Mouse (Mus musculus) intestine, postnatal 0 days (tissue): ENCODE measurements at regions not wholly inside any gene's neighbourhood (a gene's known extent, or its start where the extent isn't known, plus 50 kb on each side); places are given as distances from the start of the nearest gene placed in this dataset.

Experiments
- ATAC-seq: fragments of 200-750 bp; cut with Nextera tagmentation; 2 replicates; pipeline ENCODE4 v1.8.0; 2017; ENCODE audit warnings: mild to moderate bottlenecking, moderate TSS enrichment, moderate library complexity
- H3K27ac ChIP-seq: fragments of 300-500 bp; sonication (generic); 2 replicates; pipeline ENCODE4 v1.5.1; 2014; ENCODE audit warnings: mild to moderate bottlenecking, low read depth, low read length, moderate library complexity
- H3K27me3 ChIP-seq: fragments of 300-500 bp; sonication (generic); replicated peaks from 2 replicates; pipeline ENCODE4 v1.6.1; 2014; ENCODE audit warnings: low read length, mixed read lengths; ENCODE audit not compliant: control insufficient read depth, insufficient read depth
- H3K36me3 ChIP-seq: fragments of 300-500 bp; sonication (generic); 2 replicates; pipeline ENCODE4 v1.6.1; 2014; ENCODE audit warnings: mild to moderate bottlenecking, moderate library complexity; ENCODE audit not compliant: control insufficient read depth, insufficient read depth
- H3K4me1 ChIP-seq: fragments of 300-500 bp; sonication (generic); replicated peaks from 2 replicates; pipeline ENCODE4 v1.6.1; 2014; ENCODE audit warnings: antibody characterized with exemption, low read length, mixed read lengths; ENCODE audit not compliant: control insufficient read depth, insufficient read depth
- H3K4me2 ChIP-seq: fragments of 300-500 bp; sonication (generic); replicated peaks from 2 replicates; pipeline ENCODE4 v1.6.1; 2014; ENCODE audit warnings: low read depth, mild to moderate bottlenecking, moderate library complexity
- H3K4me3 ChIP-seq: fragments of 300-500 bp; sonication (generic); 2 replicates; pipeline ENCODE4 v1.5.1; 2014; ENCODE audit warnings: low read depth, low read length
- H3K9ac ChIP-seq: fragments of 300-500 bp; sonication (generic); 2 replicates; pipeline ENCODE4 v1.6.1; 2014; ENCODE audit warnings: mild to moderate bottlenecking, low read depth, low read length
- H3K9me3 ChIP-seq: fragments of 300-500 bp; sonication (generic); 2 replicates; pipeline ENCODE4 v1.6.1; 2016; ENCODE audit warnings: mixed run types; ENCODE audit not compliant: control insufficient read depth
- CTCF ChIP-seq: sonication (generic); IDR thresholded peaks from 2 replicates; pipeline ENCODE4 v1.5.1; 2016; ENCODE audit warnings: low read depth, mild to moderate bottlenecking, control low read depth, antibody characterized with exemption, moderate library complexity
- WGBS: fragments of 180-500 bp; shearing (Covaris S2); extraction: QIAGEN DNeasy Blood & Tissue Kit; methylation state at CpG from one replicate; pipeline ENCODE4 v1.1.7; 2014; 5-methylcytosine and 5-hydroxymethylcytosine counted together

DNA sequence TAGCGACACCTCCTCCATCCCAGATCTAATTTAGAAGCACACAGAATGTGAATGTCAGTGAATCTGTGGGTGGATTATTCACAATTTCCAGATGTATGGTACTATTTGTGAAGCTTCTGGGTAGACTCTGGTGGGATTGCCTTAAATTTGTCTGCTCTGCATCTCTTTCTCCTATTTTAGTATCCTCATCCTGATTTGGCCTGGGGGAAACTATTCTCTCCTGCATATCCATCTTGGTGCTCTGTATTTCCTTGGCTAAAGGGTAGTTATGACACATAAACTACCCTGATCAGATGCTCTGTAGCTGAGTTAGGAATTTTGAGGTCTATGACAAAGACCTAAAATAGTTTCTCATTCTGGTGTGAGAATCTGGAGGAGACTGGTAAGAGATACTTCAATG lies 136.4 kb upstream of the Ccng1 start:
- no peaks in the 10 kb centered on the region for H3K36me3 ChIP-seq
- no peak overlapping the region for H3K4me3 ChIP-seq
- H3K4me1 ChIP-seq = no peaks in the 10 kb centered on the region
- H3K9me3 ChIP-seq = no peaks in the 10 kb centered on the region
- no peaks in the 10 kb centered on the region for H3K27me3 ChIP-seq
- no peak overlapping the region for H3K27ac ChIP-seq
- H3K9ac ChIP-seq = no peak overlapping the region
- WGBS = 93% methylated on average over 1 of the region's 1 CpGs
- TF ChIP-seq CTCF = no peak
- no peak for ATAC-seq
- no peak overlapping the region for H3K4me2 ChIP-seq

- ATAC-seq = no peak
- H3K27ac ChIP-seq = no peak overlapping the region
- no peaks in the 10 kb centered on the region for H3K9me3 ChIP-seq
These were observed 129.4 kb upstream of the Ccng1 start for GRCm38 (mm10) chr11:40884509-40884908.

DNA sequence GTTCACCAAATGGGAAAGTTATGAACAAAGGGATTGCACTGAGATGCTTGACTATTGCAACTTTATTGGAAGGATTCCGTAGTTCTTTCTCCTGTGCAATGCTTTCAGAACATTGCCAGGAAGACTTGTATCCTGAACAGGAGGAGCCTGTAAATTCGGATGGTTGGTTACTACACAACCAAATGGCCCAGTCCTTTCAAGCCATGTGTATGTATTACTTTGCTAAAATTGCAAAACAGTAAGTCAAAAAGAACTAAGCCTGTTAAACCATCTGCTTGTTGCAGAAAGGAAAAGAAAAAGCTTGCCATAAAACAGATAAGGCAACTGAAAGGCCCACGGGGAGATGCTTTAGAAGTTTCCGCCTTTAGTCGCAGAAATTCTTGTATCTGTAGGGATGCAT lies 124.5 kb upstream of the Ccng1 start:
- Histone ChIP-seq H3K9ac (no peak overlapping the region), H3K36me3 (no peaks in the 10 kb centered on the region), H3K4me2 (no peak overlapping the region), H3K27me3 (no peaks in the 10 kb centered on the region), H3K4me3 (no peak overlapping the region), H3K4me1 (no peaks in the 10 kb centered on the region), H3K27ac (no peak overlapping the region), H3K9me3 (no peaks in the 10 kb centered on the region)
- TF ChIP-seq CTCF = no peak
- no peak for ATAC-seq
- 88% methylated on average over 5 of the region's 5 CpGs for WGBS

More at GRCm38 (mm10) chr11:40884509-40884908, 129.4 kb upstream of the Ccng1 start:
- no peak overlapping the region for H3K4me3 ChIP-seq
- no peaks in the 10 kb centered on the region for H3K27me3 ChIP-seq
- no peaks in the 10 kb centered on the region for H3K36me3 ChIP-seq
- WGBS = 80% methylated on average over 5 of the region's 5 CpGs
- no peak overlapping the region for H3K4me2 ChIP-seq
- no peak overlapping the region for H3K9ac ChIP-seq
- TF ChIP-seq CTCF = no peak
- H3K4me1 ChIP-seq = no peaks in the 10 kb centered on the region

DNA sequence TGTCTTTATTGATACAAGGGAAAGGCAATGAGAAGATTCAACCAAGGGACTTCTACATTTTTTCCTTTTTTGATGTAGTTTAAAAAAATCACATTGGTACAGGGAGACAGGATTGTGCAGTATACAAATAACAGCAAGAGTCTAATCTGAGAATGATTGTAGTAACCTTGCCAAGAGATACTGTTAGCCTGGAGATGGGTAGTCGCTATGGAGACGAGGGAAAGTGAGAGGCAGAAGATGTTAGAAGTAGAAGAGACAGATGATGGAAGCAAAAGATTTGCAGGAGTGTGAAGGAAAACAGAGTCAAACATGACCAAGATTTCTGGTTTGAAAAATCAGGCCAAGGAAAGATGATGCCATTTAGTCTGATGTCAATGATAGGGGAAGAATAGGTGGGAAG lies 117.9 kb upstream of the Ccng1 start:
- H3K36me3 ChIP-seq = no peaks in the 10 kb centered on the region
- ATAC-seq = no peak
- no peaks in the 10 kb centered on the region for H3K27me3 ChIP-seq
- H3K4me1 ChIP-seq = no peaks in the 10 kb centered on the region
- H3K4me3 ChIP-seq = no peak overlapping the region
- WGBS = 90% methylated on average over 2 of the region's 2 CpGs
- no peak for TF ChIP-seq CTCF
- H3K9ac ChIP-seq = no peak overlapping the region
- H3K4me2 ChIP-seq = no peak overlapping the region
- no peak overlapping the region for H3K27ac ChIP-seq
- H3K9me3 ChIP-seq = no peaks in the 10 kb centered on the region

DNA sequence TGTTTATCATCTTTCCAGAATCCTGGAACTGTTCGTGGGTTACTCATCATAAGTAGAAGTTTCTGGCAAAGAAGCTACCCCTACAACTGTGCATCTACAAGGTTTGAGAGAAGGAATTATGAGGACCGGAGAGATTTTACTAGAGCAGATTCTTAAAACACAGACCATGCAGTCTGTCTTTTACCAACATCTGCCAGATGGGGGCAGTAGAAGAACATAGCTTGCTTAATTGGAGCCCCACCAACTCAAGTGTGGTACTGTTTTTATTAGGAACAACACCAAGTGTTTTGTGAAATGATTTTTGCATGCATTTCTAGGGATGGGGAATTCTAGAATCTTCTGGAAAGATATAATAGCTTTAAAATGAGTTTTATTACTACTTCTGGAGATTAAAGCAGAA lies 110.6 kb upstream of the Ccng1 start:
- Histone ChIP-seq H3K36me3 (no peaks in the 10 kb centered on the region), H3K4me1 (no peaks in the 10 kb centered on the region), H3K9ac (no peak overlapping the region), H3K27me3 (no peaks in the 10 kb centered on the region), H3K4me2 (no peak overlapping the region), H3K9me3 (no peaks in the 10 kb centered on the region), H3K4me3 (no peak overlapping the region), H3K27ac (no peak overlapping the region)
- ATAC-seq = no peak
- 18% methylated on average over 2 of the region's 2 CpGs for WGBS
- peak; percentile 77 for TF ChIP-seq CTCF

- no peaks in the 10 kb centered on the region for H3K9me3 ChIP-seq
- no peak for TF ChIP-seq CTCF
- no peak overlapping the region for H3K27ac ChIP-seq
- ATAC-seq = no peak
- H3K4me2 ChIP-seq = no peak overlapping the region
- H3K9ac ChIP-seq = no peak overlapping the region
- no peaks in the 10 kb centered on the region for H3K36me3 ChIP-seq
- no peaks in the 10 kb centered on the region for H3K27me3 ChIP-seq
- H3K4me3 ChIP-seq = no peak overlapping the region
- WGBS = 87% methylated on average over 1 of the region's 1 CpGs
- H3K4me1 ChIP-seq = no peaks in the 10 kb centered on the region
These were observed 96.2 kb upstream of the Ccng1 start for GRCm38 (mm10) chr11:40851361-40851760.

DNA sequence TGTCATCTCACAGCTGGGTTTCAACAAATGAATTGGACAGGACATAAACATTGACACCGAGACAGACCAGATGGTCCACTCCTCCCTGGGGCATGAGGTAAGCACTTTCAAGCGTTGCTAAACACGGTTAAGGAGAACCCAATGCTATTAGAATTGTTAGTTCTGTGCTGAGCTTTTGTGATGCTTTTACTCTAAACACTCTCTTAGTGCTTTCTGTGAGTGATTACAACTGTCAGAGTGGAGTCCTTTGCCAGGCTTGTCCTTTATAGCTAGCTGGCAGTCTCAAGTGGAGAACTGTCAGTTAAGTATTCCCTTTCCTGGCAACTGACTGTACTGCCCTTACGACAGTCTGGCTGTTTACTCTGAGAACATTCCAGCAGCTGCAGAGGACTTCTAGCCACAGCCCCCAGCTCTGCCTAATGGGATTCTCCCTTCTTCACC lies 95.6 kb upstream of the Ccng1 start:
- WGBS = 54% methylated on average over 4 of the region's 4 CpGs
- Histone ChIP-seq H3K27me3 (no peaks in the 10 kb centered on the region), H3K4me1 (no peaks in the 10 kb centered on the region), H3K4me2 (no peak overlapping the region), H3K9ac (no peak overlapping the region), H3K9me3 (no peaks in the 10 kb centered on the region), H3K27ac (no peak overlapping the region), H3K4me3 (no peak overlapping the region), H3K36me3 (no peaks in the 10 kb centered on the region)
- no peak for TF ChIP-seq CTCF
- ATAC-seq = peak; percentile 28; the same call in 1 of the 2 replicates
